Mouse (Mus musculus) heart, embryonic 14.5 days (tissue): ENCODE data around the gene Tmtc4. TPM values are rescaled to one million over a fixed set of nuclear protein-coding genes. Genes with fewer than 3 reads are reported as not detected.

Source experiments
- ATAC-seq: fragments of 200-750 bp; cut with Nextera tagmentation; 2 replicates; pipeline ENCODE4 v1.8.0; 2017; ENCODE audit warnings: low read depth, moderate TSS enrichment; ENCODE audit not compliant: insufficient number of reproducible peaks, insufficient read depth, low FRiP score
- H3K27ac ChIP-seq, 2 experiments: fragments of 200-500 bp in 1 of 2; fragments of 300-500 bp in 1 of 2; sonication (generic) in 1 of 2; replicated peaks in 1 of 2; 2 replicates each; pipeline ENCODE4 v1.5.1; 2012 to 2014; ENCODE audit warnings: low read depth in 2 of 2, low read length in 2 of 2, control low read depth in 1 of 2, mild to moderate bottlenecking in 1 of 2, mixed read lengths in 1 of 2; ENCODE audit not compliant: control insufficient read depth in 1 of 2, insufficient read depth in 1 of 2
- H3K27me3 ChIP-seq: fragments of 300-500 bp; sonication (generic); 2 replicates; pipeline ENCODE4 v1.6.1; 2014; ENCODE audit warnings: mild to moderate bottlenecking, low read length, control low read depth; ENCODE audit not compliant: control insufficient read depth, insufficient read depth
- H3K36me3 ChIP-seq: fragments of 300-500 bp; sonication (generic); 2 replicates; pipeline ENCODE4 v1.6.1; 2014; ENCODE audit warnings: mild to moderate bottlenecking, control low read depth, low read length, mixed read lengths; ENCODE audit not compliant: control insufficient read depth, insufficient read depth
- H3K4me1 ChIP-seq, 2 experiments: fragments of 200-500 bp in 1 of 2; fragments of 300-500 bp in 1 of 2; sonication (generic) in 1 of 2; 2 replicates each; pipeline ENCODE4 v1.6.1; 2012 to 2014; ENCODE audit warnings: low read length in 2 of 2, control low read depth in 1 of 2, mixed read lengths in 1 of 2; ENCODE audit not compliant: control insufficient read depth in 2 of 2, insufficient read depth in 2 of 2
- H3K4me2 ChIP-seq: fragments of 300-500 bp; sonication (generic); 2 replicates; pipeline ENCODE4 v1.6.1; 2014; ENCODE audit warnings: mild to moderate bottlenecking, low read length
- H3K4me3 ChIP-seq, 2 experiments: fragments of 200-500 bp in 1 of 2; fragments of 300-500 bp in 1 of 2; sonication (generic) in 1 of 2; 2 replicates each; pipeline ENCODE4 v1.5.1; 2012 to 2014; ENCODE audit warnings: low read length in 2 of 2, mild to moderate bottlenecking in 2 of 2, control low read depth in 1 of 2, low read depth in 1 of 2, moderate library complexity in 1 of 2; ENCODE audit not compliant: control insufficient read depth in 1 of 2, insufficient read depth in 1 of 2
- H3K9ac ChIP-seq: fragments of 300-500 bp; sonication (generic); 2 replicates; pipeline ENCODE4 v1.6.1; 2014; ENCODE audit warnings: mild to moderate bottlenecking, low read length
- H3K9me3 ChIP-seq: fragments of 300-500 bp; sonication (generic); 2 replicates; pipeline ENCODE4 v1.6.1; 2016; ENCODE audit warnings: low read length, control low read depth; ENCODE audit not compliant: control insufficient read depth
- WGBS: fragments of 180-500 bp; shearing (Covaris S2); extraction: QIAGEN DNeasy Blood & Tissue Kit; methylation state at CpG from one replicate; pipeline ENCODE4 v1.1.7; 2014; 5-methylcytosine and 5-hydroxymethylcytosine counted together
- polyA plus RNA-seq: library from polyadenylated mRNA; unstranded; fragments of >200 nt; fragmentation: Nextera tagmentation; extraction: Ambion mirVana; gene quantifications from 2 replicates; pipeline ENCODE4 v1.2.1, GENCODE M21; 2014

Tmtc4 gene
- polyA plus RNA-seq, 1 experiment from 2014 or later, result 17.4 TPM

- Histone ChIP-seq H3K4me2 (peak overlapping the region; percentile 94), H3K4me1 (peaks cover 2 to 14% of the 10 kb centered on the region in 2 experiments; a peak in 3 of 4 replicates), H3K36me3 (no peaks in the 10 kb centered on the region), H3K9ac (peak overlapping the region; percentile 87), H3K9me3 (no peaks in the 10 kb centered on the region), H3K4me3 (peak overlapping the region; percentile 67 to 84), H3K27me3 (no peaks in the 10 kb centered on the region), H3K27ac (peak overlapping the region; percentile 61 to 94)
- ATAC-seq, result peak; percentile 80
- WGBS, result under 1% methylated on average over 63 of the region's 63 CpGs
These were observed 1.1 kb downstream of the Tmtc4 start for GRCm38 (mm10) chr14:122982571-122983225.

GRCm38 (mm10) chr14:122981831-122982485 lies 1.9 kb downstream of the Tmtc4 start:
- WGBS, result 52% methylated on average over 8 of the region's 8 CpGs

DNA sequence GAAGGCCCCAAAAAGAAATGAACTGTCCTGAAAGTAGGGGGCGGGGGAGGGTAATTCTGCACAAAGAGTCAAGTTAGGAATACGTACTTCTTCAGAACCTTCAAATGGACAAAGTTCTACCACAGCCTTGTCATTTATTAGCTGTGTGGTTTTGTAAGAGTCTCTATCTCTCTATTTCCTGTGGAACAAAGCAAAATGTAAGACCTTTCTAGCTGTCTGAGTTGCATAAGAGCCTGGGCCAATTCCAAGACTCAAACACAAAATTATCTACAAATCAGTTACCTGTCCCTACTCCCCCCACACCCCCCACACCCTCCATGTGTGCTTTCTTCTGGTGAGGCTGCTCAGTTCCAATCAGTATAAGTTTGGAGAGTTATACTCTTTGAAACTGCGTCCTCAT lies 5.0 kb downstream of the Tmtc4 start:
- WGBS, result 80% methylated on average over 3 of the region's 3 CpGs
- Histone ChIP-seq H3K4me3 (no peak overlapping the region), H3K27ac (no peak overlapping the region), H3K36me3 (no peaks in the 10 kb centered on the region), H3K9ac (no peak overlapping the region), H3K27me3 (no peaks in the 10 kb centered on the region), H3K4me2 (no peak overlapping the region), H3K4me1 (peaks cover 2 to 11% of the 10 kb centered on the region in 2 experiments; a peak in 3 of 4 replicates), H3K9me3 (no peaks in the 10 kb centered on the region)
- no peak for ATAC-seq

More at GRCm38 (mm10) chr14:122981831-122982485, 1.9 kb downstream of the Tmtc4 start:
- no peaks in the 10 kb centered on the region for H3K27me3 ChIP-seq
- no peaks in the 10 kb centered on the region for H3K36me3 ChIP-seq
- no peak for ATAC-seq
- peak overlapping the region; percentile 94 for H3K4me2 ChIP-seq
- no peak overlapping the region for H3K27ac ChIP-seq
- H3K4me3 ChIP-seq, result peak overlapping the region; percentile 67 to 84
- peak overlapping the region; percentile 87 for H3K9ac ChIP-seq
- no peaks in the 10 kb centered on the region for H3K9me3 ChIP-seq
- peaks cover 2 to 14% of the 10 kb centered on the region in 2 experiments; a peak in 3 of 4 replicates for H3K4me1 ChIP-seq

GRCm38 (mm10) chr14:122977797-122978140 lies 6.1 kb downstream of the Tmtc4 start:
- ATAC-seq, result no peak
- Histone ChIP-seq H3K4me1 (peaks cover 2 to 8% of the 10 kb centered on the region in 2 experiments; a peak in 2 of 4 replicates), H3K36me3 (0 out of 2 replicates have a peak, but pooled peaks cover 6% of the 10 kb centered on the region), H3K27ac (no peak overlapping the region), H3K9ac (no peak overlapping the region), H3K4me2 (no peak overlapping the region), H3K4me3 (no peak overlapping the region), H3K27me3 (no peaks in the 10 kb centered on the region), H3K9me3 (no peaks in the 10 kb centered on the region)
- 71% methylated on average over 1 of the region's 1 CpGs for WGBS

DNA sequence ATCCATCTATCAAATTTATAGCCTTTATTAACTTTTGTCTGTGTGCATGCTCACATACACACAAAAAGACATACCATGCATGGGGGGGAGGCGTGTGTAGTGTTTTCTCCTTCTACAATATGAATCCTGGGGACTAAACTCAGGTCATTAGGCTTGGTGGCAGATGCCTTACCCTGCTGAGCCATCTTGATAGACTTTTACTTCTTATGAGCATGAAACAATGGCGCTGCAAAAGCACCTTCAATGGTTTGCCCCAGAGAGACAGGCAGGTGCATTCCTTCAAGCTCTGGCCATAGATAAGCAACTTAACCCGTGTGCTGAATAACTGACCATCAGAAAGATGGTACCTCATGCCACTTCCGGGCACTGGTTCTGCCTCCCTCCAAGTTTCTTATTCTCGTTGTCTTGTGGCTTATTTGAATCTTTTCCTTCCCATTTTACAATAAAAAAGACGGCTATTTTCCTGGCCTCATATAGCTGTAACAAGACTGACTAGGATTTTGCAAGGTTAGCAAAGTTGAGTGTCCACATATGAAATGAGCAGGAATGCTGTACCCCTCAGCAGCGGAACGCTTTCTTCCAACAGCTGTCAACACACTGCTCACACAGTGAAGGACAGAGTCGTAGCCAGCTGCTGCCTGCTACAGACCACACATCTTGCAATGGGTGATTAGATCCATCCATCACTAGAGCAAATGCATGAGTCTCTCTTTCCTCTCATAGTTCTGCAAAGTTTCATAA lies 6.6 kb downstream of the Tmtc4 start:
- 54% methylated on average over 9 of the region's 9 CpGs for WGBS
- H3K36me3 ChIP-seq, result 0 out of 2 replicates have a peak, but pooled peaks cover 11% of the 10 kb centered on the region
- H3K4me2 ChIP-seq, result no peak overlapping the region
- no peaks in the 10 kb centered on the region for H3K27me3 ChIP-seq
- H3K9me3 ChIP-seq, result no peaks in the 10 kb centered on the region
- H3K27ac ChIP-seq, result no peak overlapping the region
- H3K4me1 ChIP-seq, result peaks cover 2 to 6% of the 10 kb centered on the region in 2 experiments; a peak in 2 of 4 replicates
- ATAC-seq, result no peak
- H3K9ac ChIP-seq, result no peak overlapping the region
- no peak overlapping the region for H3K4me3 ChIP-seq

- no peak for ATAC-seq
- no peaks in the 10 kb centered on the region for H3K4me1 ChIP-seq
- no peaks in the 10 kb centered on the region for H3K27me3 ChIP-seq
- WGBS, result 78% methylated on average over 3 of the region's 3 CpGs
- H3K9ac ChIP-seq, result no peak overlapping the region
- H3K4me3 ChIP-seq, result no peak overlapping the region
- no peaks in the 10 kb centered on the region for H3K9me3 ChIP-seq
- no peak overlapping the region for H3K27ac ChIP-seq
- no peak overlapping the region for H3K4me2 ChIP-seq
- peaks cover 28% of the 10 kb centered on the region for H3K36me3 ChIP-seq
These were observed 8.8 kb downstream of the Tmtc4 start for GRCm38 (mm10) chr14:122974854-122975570.

GRCm38 (mm10) chr14:122973091-122973490 lies 10.7 kb downstream of the Tmtc4 start:
- WGBS, result 94% methylated on average over 2 of the region's 2 CpGs
- H3K36me3 ChIP-seq, result peaks cover 41% of the 10 kb centered on the region

More at GRCm38 (mm10) chr14:122973091-122973490, 10.7 kb downstream of the Tmtc4 start:
- Histone ChIP-seq H3K9ac (no peak overlapping the region), H3K4me3 (no peak overlapping the region), H3K4me2 (no peak overlapping the region), H3K27ac (no peak overlapping the region), H3K4me1 (no peaks in the 10 kb centered on the region), H3K27me3 (no peaks in the 10 kb centered on the region), H3K9me3 (no peaks in the 10 kb centered on the region)
- no peak for ATAC-seq
